Mouse (Mus musculus) cortical plate, adult 2 months (tissue): ENCODE data around the gene Asb18.

Experiments
- CTCF ChIP-seq: fragments of 200-500 bp; IDR thresholded peaks from 2 replicates; pipeline ENCODE4 v1.5.1; 2011; ENCODE audit warnings: mild to moderate bottlenecking, control low read depth, low read length; ENCODE audit not compliant: insufficient read depth; ENCODE audit errors: extremely low read depth
- POLR2A ChIP-seq: fragments of 200-500 bp; IDR thresholded peaks from 2 replicates; pipeline ENCODE4 v1.6.1; 2011; ENCODE audit warnings: mild to moderate bottlenecking, low read length, control low read depth; ENCODE audit not compliant: insufficient read depth; ENCODE audit errors: extremely low read depth

DNA sequence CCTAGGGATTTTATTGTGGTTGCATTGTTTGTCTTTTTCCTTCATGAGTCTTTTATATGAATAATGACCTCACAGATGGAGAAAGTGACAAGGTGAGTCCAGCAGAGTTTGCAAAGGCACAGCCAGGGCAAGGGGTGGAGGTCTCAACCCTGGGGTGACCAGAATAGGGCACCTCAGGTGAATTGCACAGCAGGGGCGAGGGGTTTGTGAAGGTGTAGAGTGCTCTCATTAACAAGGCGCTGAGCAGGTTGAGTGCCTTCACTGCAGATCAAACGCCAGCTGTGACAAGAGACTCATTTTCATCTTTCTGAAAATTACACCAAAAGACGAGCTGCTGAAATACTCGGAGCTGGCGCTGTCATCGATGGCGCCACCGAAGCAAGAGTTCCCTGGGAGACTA is 46.9 kb downstream of the Asb18 start:
- no peak for TF ChIP-seq CTCF
- no peak for TF ChIP-seq POLR2A
